Mouse (Mus musculus) frontal cortex, adult (tissue): ENCODE measurements around the gene Wdr25.
A peak's percentile ranks its signal among the peaks of the same experiment; 100 is the strongest.

Source experiments
- ATAC-seq: cut with Nextera tagmentation; 2 replicates; pipeline ENCODE4 v1.9.2; 2017; ENCODE audit warnings: mild to moderate bottlenecking, moderate library complexity, mixed read lengths; ENCODE audit not compliant: low TSS enrichment

Gene Wdr25

DNA sequence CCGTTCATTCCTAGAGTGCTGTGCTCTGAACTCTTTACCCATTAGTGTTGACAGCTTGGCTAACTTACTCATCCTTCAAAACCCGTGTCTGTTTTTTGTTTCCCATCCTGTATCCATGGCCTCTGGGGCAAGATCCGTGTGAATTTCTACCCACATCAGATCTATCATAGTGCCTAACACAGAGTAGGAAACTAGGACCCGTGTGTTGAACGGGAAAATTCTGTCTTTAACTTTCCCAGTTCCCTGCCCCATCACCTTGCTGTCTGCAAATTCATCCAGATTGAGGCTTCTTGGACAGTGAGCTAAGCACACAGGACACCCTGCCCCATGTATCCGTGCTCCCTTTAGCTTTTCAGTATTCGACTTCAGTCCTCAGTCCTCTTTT lies 993 bp downstream of the Wdr25 start:
- ATAC-seq: peak; percentile 41; the same call in 1 of the 2 replicates

DNA sequence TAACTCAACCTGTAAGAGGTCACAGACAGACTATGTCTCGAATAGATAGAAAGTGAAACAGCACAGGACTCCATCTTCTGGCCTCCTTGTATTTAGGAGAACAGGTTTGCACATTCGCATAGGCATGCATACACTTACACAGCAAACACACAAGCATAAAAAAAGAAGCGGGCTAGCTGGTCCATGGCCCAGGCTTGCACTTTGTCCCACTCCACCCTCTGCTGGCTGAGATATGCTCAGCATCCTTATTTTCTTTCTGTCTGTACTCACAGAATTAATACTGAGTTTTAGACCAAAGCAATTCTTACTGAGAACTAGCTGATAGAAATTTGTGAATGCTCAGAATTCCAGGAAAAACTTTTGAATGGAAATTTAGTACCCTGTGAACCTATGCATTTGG lies 2.6 kb downstream of the Wdr25 start:
- ATAC-seq: no peak

DNA sequence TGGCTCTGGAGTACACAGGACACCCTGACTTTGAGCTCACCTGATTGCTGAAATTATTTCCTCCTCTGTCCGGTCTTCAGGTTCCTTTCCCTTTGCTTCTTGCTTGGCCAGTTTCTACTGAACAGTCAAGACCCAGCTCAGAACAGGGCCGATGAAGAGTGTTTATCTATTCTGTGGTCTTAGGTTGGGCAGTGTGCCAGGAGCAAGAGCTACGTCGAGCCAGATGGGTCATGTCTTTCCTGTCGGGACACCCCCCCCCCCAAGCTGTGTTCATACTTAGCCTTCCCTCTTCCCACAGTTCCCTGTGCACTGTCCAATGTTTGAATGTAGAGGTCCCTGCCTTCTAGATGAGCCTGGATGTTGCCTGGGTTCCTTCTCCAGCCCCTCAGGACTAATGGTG lies 7.9 kb downstream of the Wdr25 start:
- ATAC-seq: no peak

DNA sequence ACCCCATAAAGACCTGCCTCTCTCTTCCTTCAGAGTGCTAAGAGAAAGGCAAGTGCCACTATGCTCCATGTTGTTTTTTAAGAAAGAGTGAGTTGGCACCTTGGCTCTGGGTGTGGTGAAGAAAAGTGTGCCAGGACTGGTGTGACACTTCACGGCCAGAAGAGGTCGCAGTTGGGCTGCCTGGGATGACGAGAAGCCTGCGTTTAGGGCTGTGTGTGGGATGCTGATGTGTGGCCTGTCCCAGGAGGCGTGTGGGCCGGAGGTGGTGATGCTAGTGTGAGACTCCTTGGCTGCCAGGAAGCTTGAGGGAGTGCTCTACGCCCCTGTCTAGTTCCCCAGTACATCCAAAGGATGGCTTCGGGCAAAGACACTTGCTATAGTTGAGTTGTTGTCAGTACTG lies 9.5 kb downstream of the Wdr25 start:
- ATAC-seq: peak; percentile 90

DNA sequence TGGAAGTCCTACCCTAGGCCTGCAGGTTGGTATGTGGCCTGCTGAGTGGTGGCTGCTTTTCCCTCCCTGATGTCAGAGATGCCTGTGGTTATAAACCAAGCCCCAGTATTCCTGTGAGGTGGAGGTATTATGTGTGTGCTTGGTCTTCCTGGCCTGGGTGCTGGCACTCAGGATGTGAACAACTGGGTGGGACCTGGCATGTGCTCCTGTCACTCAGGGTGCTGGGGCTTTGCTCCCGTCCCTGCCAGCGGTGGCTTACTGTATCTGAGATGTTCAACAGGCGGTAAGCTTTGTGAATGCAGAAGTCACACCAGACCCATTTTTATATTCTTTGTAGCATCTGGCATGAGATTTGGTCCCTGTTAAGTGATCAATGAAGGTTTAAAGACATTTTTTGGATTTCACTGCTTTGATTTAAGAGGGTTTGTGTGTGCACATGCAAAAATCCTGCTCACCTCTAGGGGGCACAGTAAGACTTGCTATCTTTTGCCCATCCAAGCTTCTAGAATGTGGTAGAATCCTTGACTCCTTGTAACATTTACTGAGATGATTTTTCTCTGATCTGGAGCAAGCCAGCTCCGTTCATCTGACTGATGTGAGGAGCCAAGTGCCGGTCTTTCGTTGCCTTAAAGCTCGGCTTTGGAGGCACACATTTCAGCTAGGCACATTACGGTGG lies 10.3 kb downstream of the Wdr25 start:
- ATAC-seq: peak; percentile 79

DNA sequence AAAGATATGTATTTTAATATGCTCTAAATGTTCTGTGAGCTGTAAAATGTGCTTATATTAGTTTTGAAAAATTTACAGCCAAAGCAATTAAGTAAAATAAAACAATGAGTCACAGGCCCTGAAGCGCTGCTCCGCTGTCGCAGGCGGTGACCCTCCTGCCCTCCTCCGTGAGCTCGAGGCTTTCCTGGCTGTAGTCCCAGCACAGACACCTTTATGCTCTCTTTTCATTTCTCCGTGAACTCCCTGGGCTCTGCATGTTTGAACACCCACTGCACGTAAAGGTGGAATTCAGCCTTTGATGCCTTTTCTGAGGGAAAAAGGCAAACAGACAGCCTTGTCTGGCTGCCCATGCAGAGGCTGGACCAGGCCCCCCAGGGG lies 10.8 kb downstream of the Wdr25 start:
- ATAC-seq: no peak

DNA sequence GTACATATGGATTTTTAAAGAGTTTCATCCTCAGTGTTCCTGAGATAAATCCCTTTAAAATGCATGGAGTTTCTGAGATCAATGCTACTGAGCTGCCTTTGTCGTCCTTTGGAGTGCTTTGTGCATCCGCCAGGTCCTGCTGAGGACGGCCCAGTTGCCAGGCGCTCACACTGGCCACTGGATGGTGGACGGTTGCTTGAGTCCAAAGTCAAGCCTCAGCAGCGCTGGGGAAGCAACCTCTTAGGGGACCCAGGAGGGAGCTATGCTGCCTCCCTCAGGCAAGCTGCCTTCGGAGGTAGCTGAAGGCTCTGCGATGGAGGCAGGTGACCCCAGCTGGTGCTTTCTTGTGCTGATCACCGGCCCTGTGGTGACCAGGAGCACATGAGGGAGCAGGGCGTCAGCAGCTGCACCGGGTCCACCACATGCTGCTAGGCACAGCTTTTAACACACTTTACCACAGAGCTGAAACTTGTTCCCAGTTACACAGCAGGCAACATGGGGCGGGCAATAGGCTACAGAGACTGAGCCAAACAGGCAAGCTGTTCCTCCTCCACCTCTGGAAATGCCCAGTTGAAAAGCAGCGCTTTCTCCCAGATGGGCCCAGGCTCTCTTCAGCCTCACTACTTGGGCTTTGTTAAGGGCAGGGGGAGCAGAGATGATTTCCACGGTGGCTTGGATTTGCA lies 12.3 kb downstream of the Wdr25 start:
- ATAC-seq: no peak

DNA sequence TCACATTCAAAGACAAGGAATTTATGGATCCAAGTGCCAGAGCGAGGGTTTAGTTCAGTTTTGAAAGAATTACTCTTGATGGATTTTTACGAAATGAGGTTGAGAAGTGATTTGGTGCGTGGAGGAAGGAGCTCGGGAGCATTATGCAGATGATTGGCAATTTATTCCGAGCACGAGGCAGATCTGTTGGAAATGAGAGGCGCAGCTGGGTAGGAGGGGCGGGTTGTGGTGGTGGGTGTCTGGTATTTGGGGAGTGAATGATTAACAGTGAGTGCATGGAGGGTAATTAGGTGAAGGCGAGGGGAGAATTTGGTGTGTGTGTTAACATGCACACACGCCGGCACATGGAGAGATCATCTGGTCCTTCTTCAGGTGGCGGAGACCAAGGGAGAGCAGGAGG lies 13.0 kb downstream of the Wdr25 start:
- ATAC-seq: no peak

DNA sequence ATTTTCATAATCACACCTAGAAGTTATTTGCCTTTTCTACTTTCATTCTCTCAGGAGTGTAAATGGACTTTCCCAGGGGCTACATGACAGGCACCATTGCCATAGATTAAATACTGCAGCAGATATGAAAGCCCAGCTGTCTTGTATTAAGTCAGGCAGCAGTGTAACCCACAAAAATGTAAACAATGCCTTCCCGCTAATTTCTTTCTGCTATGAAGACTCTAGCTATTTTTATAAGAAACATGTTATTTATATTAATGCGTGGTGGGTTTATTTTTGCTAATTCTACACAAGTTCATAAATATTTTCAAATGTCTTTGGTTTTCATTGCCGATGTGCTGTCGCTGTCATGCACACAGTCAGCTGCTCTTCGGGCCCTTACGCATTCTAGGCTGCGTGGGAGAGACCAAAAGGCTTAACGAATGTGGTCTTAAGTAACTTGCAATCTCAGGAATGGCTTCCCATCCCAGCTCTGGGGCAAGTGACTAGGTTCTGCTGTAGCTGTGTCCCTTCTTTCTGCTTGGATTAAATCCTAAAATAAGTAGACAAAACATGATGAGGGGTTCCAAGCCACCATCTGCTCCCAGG lies 16.5 kb downstream of the Wdr25 start:
- no peak for ATAC-seq

DNA sequence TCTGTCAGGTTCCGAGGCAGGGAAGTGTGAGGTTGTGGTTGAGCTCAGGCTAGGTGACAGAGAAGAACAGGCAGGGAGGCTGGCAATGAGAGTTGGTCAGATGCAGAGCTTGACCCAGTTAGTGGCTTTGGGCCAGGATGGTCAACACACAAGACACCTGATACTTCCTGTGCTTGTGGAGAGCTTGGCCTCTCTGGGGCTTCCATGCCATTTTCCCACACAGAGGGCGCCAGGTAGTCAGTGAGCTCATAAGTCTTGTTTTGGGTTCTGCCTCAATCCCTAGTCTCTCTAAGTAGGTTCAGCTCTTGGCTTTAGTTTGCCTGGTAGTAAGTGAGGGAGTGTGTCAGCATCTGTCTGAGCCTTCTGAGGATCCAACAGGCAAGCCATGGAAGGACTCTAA lies 19.0 kb downstream of the Wdr25 start:
- ATAC-seq: no peak

DNA sequence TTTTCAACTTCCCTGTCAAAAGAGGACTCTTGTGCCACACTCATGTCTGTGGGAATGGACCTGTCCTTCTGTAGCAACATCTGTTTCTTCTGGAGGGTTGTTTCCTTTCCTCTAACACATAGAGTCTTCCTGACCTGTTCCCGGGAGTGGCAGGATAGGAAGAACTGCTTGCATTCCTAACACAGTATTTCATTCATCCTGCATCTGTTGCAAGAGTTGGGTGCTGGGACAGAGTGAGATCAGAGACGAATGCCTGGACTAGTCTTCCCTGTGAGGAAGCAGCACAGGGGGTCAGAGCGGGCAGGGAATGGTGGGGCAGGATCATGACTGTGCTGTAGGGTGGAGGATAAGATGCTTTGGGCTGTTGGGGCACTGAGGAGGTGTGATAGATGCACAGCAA lies 20.8 kb downstream of the Wdr25 start:
- ATAC-seq: no peak

DNA sequence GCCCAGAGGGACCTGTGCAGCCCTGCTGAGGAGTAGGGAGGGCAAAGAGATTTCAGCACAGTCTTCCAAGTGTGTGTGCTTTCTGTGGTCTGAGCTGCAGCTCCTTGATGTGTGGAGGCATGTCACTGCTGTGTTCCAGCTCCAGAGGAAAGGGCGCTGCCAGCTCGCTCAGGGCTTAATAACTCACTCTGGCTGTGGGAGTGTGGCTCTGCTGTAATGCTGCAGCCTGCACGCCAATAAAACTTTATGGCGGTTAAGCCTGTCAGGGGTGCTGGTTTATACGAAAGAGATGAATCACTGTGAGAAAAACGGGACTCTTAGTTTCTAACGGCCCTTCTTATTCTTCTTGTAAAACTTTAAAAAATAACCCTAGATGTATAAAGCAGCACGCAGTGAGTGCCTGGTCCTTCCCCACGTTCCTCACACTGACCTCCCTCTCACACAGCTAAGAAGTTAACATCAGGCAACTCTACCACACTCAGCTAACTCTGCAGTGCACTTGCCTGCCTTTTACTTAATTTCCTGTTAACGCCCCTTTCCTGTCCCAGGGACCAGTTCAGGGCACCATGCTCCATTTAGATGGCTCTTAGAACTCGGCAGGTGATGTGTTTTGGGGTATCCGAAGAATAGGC lies 21.4 kb downstream of the Wdr25 start:
- no peak for ATAC-seq

DNA sequence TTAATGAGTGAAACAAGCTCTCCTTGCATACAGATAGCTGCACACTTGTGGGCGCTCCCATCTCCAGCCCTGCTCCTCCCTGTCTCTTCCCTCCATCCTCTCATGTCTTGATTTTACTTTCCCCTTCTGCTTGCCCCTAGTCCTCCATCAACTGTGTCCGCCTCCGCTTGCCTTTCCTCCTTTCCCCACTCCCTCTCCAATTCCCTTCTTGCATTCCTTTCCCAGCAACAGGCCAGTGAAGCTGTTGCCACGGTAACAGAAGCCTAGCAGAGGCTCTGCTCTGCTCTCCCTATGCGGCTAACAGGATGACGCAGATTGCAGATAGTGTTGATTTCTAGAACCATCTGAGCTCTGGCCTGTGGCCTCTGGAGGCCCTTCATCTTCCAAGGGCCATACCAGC lies 22.5 kb downstream of the Wdr25 start:
- ATAC-seq: peak; percentile 94

DNA sequence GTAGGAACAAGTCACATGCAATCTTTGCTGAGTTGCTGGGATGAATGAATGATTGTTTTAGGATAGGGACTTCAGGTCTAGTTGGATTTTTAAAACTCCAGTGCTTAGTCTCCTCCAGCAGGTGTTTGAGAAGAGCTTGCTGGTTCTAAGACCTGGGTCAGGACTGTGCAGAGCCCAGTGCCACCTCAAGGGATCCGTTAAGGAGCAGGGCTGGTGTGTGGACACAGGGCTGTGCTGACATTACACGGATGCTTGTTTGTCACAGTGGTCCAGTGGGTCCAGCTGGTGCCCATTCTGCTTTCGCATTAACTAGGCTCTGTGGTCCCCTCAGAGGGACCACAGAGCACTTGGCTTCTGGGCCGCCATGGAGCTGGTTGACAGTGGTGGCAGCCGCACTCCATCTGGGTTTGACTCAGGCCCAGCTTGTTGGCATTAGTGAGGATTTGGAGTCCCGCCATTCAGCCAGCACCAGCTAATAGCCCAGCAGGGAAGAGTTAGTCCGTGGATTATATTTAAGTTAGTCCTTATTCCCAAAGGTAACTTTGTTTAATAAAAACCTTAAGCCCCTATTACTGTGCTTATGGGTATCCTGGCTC lies 23.1 kb downstream of the Wdr25 start:
- ATAC-seq: peak; percentile 13; the same call in 1 of the 2 replicates

DNA sequence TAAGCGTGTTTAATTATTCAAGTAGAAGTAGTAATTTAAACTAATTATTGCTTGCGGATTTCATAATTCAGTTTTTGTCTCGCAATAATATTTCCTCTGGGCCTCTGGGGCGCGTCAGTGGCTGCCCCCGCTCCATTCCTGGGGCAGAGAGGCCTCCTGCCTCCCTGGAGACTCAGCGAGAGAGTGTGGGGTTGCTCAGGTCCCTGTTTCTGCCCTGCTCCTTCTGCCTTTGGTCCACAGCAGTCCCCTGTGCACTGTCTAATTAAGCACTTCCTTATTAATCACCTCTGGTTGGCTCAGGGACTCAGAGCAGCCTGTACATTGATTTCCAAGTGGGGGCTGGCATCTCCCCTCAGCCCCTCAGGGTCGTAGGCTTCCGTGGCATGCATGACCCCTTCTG lies 24.1 kb downstream of the Wdr25 start:
- ATAC-seq: no peak

DNA sequence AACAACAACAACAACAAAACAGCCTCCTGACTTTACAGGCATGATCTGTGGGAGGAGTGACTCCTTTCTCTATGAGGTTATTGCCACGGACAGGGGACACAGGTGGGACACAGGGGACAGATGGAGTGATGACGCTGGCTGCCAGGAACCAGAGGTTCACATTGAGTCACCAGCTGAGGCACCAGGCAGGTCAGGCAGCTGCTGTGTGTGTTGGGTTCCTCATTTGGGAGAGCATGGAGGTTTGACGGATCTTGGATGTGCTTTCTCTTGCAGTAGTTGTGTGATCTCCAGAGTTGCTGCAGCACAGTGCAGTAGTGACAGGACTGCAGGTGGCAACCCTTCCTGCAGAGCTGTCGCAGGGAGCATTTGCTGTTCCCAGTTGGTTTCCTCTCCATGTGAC lies 25.3 kb downstream of the Wdr25 start:
- ATAC-seq: no peak

DNA sequence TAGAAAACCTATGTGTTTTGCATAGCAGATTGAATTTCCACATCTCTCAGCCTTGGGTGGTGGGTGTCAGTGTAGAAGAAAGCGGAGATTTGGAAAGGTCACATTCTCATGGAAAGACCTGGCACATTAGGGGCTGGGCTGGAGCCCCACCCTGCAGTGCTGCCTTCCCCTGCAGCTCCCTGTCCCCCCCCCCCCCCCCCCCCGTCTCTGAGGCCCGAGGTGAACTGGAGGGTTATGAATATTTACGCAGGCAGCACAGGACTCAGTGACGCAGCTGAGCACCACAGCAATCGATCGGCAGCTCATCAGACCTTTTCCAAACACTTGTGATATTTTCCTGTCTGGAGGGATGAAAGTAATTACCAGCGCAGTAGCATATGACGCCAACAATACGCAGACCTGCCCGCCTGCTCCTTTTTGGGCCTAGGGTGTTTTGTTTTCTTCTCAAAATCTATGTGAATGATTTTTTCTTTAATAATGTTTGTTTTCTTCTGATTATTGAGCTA lies 33.2 kb downstream of the Wdr25 start:
- no peak for ATAC-seq

DNA sequence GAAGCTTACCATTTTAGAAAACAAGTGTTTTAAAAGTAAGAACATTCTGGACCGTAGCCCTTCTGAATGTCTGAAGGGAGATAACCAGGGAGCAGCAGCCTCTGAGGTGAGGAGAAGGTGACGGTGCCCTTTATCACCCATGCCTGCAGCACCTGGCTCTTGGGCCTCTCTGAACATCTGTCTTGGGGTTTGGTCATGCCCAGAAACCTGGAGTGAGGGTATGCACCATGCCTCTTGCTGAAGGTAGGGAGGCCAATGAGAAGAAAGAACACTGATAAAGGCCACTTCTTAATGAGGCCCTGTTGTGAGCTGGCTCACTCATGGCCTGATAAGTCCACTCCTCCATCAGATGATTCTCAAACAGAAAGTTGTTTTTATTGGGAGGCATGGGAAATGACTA lies 34.8 kb downstream of the Wdr25 start:
- no peak for ATAC-seq

DNA sequence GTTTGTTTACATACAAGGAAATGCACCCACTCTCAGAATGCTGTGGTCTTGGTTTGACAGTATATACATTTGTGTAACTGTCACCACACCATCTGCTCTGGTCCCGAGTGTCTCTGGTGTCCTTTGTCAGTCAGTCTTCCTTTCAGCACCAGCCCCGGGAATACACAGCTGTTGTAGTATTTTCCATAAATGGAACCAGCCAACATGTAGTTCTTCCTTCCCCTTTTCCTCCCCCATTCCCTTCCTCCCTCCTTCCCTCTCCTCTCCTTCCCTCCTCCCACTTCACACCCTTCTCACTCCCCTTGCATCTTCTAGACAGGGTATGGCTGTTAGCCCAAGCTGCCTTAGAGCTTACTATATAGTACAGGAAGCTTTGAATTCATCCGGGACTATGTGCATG lies 36.0 kb downstream of the Wdr25 start:
- peak; percentile 38; the same call in 1 of the 2 replicates for ATAC-seq

DNA sequence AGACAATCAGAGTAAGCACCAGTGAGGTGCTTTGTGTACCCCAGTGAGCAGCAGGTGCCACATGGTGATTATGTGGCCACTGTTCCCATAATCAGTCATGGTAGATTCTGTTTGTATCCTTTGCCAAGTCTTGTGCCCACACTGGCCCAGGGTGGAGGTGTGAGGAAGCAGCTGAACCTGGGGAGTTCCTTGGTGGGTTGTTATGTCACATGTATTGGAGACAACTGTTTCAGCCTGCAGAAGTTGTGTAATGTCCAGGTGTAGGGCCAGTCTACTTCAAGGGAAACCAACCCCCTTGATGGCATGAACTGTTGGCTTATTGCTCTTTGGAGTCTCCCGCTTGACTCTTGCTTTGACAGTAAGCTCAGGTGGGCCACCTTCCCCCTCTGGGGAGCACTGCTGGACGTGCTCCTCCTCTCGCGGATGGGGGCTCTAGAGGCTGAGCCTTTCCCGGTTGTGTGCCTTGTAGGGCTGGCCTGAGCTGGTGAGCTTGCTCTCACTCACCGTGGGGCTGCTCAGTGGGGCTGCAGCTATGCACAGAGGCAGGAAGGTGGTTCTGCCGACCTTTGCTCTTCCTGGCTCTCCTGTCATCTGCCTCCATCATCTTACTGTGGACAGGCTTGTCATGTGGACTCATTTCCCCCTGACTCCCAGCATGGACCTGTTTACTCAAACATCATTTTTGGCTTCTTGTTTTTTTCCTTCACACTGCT lies 38.1 kb downstream of the Wdr25 start:
- no peak for ATAC-seq

DNA sequence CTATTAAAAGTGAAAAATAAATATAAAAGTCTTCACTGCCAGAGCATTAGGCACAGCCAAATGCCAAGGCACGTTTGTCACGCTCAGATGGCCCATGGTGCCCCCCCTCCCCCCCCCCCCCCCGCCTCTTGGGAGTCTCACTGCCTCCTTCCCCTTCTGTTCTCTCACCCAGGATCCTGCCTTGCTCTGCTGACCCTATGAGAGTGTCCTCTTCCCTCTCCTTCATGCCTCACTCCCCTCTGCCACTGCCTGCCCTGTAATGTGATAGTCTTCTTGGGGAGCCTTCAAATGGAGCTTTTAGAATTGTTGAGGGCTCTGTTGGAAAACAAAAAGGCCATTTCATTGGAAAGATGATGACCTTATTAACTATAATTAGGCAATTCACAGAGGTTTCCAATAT lies 38.7 kb downstream of the Wdr25 start:
- ATAC-seq: no peak

DNA sequence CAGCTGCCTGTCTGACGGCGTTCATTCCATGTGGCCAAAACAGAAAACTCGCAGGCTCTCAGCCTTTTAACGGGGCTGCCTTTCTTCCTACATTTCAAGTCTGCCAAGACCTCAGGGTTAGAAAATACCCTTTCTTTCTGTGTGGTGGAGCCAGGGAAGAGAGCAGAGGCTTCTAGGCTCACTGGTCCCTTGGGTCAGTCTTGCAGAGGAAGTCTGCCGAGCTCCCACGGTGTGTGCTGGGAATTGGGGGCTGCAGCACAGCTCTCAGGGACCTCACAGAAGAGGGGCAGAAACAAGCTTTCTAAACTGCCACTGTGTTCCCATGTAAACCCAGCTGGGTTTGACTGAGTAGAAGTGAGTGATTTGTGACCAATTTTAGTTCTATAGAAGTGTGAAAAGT lies 40.8 kb downstream of the Wdr25 start:
- ATAC-seq: no peak
